Mouse (Mus musculus) Muller cell, postnatal 12 days (primary cell): ENCODE results near the gene Fgf14.
"Not testable (repeated sequence)": the region's sequence is repeated elsewhere in the genome, so short reads cannot be mapped to it uniquely, and the experiment has no call there.

Experiments used
- DNase-seq: peaks from one replicate; pipeline ENCODE4 v3.0.0-alpha.2; 2015; ENCODE audit errors: inconsistent ontology term

Fgf14 gene

DNA sequence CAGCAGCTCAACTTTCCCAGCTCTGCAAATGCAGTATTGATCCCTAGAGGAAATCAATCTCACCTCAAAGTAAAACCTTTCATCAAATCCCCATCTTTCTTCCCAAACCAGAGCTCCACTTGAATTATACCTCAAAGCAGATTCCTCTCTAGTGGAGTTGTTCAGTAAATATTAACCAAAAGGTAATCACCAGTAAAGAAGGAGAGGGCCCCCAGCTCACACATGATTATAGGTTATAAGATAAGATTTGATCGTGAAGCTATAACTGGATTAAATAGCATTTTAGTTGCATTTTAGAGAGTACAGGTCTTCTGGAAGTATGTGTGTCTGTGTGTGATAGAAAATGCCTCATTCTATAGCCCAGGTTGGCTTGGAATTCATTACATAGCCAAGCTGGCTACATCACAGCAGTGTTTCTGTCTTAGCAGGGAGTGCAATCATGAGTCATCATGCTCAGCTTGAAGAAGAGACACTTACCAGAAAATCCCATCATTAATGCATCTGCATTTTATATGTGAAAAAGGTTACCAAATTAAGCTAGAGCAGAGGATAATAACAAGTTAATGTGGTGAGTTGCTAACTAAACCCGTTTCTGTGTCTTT lies 202.8 kb downstream of the Fgf14 start:
- DNase-seq: no peak

DNA sequence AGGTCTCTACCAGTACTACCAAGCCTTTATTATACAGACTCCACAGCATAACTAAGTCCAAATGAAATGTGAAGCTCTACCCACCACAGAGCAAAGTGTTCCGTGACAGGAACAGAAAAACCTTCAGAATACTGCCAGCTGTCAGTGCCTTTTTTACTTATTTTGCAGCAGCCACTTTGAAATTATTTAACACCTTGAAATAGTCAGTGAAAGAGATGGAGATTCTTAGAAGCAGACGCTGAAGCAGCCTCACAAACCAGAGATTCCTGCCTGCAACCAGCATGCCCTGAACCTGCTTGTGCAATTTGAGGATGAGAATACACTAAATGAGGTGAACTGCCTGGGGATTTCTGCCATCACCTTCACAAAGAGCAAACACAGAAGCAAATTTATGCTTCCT lies 206.0 kb downstream of the Fgf14 start:
- DNase-seq: no peak

DNA sequence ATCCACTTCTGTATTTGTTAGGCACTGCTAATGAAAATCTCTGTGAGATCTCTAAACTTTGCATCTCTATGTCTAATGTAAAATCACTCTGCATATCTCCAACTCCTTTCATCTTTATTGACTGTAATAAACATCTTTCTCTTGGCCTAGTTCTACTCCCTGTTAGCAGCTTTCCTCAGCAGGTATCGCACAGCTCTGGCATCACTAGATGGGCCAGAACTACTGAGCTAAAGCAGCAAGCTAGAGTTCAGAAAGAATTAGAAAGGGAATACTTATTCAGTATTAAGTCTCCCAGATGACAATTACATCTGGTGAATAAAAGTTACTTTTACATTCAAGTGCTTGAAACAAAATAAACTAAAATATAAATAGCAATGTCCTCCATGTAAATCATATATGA lies 221.8 kb downstream of the Fgf14 start:
- no peak for DNase-seq

DNA sequence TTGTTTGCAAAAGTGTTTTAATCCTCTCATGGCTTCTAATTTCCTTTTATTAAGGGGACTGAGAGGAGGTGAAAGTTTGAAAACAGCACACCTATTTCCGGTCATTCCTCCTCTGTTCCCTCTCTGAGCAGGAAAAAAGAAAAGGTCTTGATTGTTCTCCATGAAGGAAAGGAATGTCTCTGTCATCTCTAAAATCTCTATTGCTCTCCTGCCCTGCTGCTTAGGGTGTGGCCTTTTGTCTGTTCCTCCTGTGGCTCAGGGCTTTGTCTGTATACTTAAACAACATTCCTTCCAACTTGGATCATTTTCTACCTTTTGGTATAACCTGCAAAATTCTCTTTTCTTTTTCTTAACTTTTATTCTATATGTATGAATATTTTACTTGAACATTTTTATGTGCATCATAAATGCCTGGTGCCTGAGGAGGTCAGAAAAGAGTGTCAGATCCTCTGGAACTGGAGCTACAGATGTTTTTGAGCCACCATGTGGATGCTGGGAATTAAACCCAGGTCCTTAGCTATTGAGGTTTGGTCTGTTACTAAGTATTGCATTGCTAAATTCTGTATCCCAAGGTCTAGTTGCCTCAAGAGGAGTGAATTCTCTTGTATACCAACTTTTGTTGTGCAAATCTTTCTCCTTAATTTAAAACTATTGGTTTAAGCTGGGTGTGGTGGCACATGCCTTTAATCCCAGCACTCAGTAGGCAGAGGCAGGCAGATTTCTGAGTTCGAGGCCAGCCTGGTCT lies 230.7 kb downstream of the Fgf14 start:
- no peak for DNase-seq

DNA sequence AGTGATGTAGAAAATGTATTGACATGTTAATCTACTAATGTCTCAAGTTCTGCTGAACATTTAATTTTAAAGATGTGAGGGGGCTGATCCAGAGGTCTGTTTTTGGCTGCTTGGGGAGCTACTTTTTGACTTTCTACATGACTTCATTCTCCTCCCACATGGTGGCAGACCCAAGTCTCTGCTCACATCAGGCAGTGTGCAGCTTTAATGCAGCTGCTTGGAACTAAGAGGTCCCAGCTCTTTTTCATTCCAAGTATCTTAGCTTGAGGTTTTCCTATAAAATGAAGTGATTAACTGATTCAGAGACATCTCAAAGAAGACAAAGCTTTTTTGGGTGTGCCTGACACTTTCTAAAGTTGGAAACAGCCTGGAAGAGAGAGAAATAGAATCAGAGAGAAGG lies 232.1 kb downstream of the Fgf14 start:
- no peak for DNase-seq

DNA sequence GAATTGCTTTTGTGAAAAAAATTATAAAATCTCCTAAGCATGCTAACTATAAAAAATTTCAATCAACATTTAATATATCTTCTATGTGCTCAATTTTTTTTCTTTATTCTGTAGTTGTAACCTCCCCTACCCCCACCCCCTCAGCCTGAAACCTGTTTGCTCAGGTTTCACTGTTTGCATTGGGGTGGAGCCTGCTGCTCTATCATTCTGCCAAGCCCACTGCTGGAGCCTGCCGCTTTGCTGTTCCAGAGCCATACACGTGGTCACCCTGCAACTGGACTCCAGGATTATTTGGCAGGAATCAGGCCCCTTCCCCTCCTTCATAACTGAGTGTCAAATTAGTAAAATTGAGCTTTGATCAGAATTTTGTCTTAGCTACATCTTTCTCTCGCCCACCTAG lies 237.6 kb downstream of the Fgf14 start:
- not testable (repeated sequence) for DNase-seq

DNA sequence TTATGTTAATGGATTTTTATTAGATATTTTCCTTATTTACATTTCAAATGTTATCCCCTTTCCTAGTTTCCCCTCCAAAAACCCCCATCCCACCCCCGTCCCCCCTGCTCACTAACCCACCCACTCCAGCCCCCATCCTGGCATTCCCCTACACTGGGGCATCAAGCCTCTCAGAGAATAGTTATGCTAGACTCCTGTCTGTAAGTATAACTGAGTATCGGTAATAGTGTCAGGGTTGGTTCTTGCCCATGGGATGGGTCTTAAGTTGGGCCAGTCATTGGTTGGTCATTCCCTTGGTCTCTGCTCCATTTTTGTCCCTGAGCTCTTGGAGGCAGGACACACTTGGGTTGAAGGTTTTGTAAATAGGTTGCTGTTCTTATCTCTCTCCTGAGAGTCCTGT lies 265.0 kb downstream of the Fgf14 start:
- DNase-seq: no peak

DNA sequence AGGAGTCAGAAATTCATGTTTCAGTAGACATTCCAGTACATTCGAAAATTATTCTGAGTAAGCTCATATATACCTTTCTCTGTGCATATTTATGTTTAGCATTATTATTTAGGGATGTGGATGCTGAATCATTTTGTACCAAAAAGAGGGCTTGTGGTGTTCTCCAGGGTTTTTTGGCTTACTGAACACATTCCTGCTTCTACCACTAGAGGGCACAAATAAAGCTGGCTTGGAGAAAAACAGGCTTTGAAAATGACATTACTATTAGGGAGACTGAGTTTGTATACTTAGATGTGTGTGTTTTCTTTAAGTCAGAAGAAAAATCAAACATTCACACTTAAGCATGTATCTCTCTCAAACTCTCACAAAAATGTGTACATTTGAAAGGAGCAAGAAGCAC lies 266.0 kb downstream of the Fgf14 start:
- peak; percentile 26 for DNase-seq

DNA sequence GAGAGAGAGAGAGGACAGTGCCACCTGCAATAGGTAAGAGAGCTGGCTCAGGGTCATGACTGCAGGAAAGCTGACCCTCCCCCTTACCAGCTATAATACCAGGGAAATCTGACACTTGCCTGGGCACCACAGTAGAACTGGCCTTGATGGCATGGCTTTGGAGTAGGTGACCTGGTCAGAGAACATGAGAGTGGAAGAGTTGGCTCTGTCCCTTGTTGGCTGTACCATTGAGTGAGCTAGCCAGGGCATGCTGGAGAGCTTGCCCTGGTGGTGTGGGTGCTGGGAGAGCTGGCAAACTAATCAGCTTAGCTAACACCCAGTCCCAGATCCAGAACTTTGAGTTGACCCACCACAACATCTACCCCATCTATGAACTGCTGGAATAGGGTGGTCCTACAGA lies 348.5 kb downstream of the Fgf14 start:
- no peak for DNase-seq

DNA sequence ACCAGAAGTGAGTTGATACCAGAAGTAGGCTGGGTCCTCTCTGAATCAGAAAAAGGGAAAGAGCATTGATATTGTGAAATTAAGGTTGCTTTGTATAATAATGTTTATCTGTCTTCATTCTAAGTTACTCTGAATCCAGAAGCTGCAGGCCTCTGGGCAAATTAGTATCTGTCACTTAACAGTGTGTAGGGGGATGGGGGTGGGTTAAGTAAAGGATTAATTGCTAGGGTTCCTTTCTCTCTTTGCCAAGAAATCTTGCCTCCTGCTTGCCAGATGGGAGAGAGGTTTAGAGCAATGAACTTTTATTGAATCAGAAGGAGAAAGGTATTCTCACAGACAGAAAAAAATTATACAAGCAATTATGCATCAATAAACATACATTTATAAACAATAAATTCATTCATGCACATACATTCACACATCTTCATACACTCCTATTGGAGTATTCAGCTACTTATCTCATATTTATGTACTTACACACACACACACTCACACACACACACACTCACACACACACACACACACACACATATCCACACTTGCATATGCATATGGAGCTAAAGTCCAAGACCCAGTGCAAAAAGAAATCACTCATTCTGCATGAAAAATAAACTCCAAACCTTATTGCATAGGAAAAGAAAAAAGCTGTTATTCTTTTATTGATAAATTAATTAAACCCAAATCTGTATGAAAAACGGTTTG lies 357.8 kb downstream of the Fgf14 start:
- no peak for DNase-seq

DNA sequence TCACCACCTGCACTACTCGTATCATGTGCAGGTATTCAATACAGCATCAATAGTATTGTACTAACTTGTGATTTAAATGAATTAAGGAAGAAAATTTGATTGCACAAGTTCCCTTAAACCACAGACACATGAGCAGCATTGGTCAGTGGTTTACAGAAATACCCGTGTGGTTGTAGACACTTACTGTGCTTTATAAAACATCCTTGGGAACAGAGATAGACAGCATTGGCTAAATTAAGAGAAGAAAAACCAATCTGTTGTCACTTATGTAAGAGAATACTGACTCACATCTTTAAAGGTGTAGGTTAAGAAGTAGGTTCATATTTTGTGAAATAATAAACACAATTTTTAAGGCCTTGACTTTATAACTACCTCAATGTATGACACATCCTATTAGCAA lies 361.4 kb downstream of the Fgf14 start:
- no peak for DNase-seq

DNA sequence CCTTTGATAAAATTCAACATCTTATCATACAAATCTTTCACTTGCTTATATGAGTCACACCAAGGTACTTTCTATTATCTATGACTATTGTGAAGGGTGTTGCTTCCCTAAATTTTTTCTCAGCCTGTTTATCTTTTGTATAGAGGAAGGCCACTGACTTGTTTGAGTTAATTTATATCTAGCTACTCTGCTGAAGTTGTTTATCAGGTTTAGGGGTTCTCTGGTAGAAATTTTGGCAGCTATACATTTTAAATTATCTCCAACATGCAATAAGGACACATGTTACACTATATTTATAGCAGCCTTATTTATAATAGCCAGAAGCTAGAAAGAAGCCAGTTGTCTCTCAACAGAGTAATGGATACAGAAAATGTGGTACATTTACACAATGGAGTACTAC lies 389.9 kb downstream of the Fgf14 start:
- no peak for DNase-seq

DNA sequence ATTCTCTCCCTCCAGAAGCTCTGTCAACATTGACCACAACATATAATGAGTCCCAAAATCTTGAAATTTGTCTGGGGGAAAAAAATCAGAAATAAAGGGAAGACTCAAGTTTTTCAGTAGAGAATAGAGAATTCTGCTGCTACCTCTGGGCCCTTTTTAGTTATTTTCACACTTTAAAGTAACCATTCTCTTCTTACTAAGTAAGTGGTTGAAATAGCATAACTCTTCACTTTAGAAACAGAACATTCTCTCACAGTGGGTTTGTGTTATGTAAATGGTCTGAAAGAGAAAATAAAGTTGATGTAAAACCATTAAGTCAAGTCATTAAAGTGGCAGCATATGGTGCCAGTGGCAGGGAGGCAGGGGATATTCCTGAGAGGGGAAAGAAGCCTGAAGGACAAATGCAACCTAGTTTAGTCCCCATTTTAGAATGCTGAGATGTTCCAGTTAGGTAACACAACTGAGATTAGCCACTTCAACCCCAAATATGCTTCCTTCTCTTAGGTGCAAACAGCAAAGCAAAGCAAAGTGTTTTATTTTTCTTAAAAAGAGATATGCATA lies 398.5 kb downstream of the Fgf14 start:
- DNase-seq: no peak

DNA sequence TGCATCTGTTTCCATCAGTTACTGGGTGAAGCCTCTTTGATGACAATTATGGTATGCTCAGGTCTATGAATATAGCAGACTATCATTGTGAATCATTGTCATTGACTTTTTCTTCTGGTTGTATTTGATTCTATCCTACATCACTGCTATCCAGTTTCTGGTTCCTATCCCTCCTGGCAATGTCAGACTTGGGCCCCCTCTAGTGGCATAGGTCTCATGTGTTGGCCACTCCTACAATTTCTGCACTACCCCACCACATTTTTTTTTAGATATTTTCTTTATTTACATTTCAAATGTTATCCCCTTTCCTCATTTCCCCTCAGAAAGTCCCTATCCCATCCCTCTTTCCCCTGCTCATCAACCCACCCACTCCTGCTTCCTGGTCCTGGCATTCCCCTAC lies 409.9 kb downstream of the Fgf14 start:
- DNase-seq: no peak

DNA sequence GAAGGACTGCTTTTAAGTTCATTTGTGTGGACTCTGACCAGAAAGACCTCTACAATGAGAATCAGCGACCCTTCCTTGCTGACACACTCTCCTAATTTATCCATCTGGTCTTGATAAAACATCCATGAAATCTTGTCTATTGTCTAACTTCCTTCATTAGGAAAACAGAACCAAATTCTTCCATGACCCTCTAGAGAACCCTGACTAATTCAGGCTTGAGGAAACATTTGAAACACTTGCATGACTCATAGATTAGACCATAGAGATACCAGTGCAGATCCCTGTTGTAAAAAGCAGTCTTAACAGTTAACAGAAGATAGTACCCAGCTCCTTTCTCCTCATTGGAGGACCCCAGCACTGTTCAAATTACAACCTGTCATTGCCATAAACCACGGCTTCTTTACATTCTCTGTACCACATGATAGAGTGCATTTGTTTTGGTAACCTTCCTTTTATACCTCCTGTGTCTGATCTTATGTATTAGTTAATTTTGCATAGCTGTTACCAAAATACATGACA lies 412.3 kb downstream of the Fgf14 start:
- peak; percentile 78 for DNase-seq

DNA sequence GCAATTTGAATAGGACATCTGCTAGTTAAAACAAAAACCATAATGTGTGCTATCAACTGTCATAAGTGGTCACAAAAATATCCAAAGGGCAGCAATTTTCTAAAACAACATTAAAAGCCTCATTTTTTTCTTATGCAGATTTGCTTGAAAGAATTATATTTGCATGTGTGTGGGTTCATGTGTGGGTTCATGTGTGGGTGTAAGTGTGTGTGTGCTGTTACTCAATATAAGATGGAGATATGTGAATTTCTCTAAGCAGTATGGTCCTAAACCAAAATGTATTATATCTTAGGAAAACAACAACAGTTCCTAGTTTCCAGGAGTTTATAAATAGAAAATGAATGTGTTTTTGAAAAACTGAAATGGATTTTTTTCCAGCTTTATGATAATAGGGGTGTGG lies 413.7 kb downstream of the Fgf14 start:
- DNase-seq: no peak

DNA sequence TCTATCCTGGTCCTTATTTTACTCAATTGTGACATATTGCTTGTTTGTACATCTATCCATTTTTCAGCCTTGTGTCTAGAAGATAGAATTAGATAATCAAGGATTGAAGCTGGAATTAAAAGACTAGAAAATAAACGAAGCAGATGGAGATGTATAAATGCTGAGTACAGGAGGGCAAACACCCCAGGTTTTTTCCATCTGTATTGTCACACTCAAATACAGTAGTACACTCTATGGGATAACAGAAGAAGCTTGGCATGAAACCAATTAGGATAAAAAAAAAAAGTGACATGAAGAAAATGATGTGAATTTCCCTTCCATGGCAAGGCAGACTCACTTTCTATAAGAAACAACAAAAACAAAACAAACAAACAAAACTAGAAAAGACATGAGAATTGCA lies 429.4 kb downstream of the Fgf14 start:
- DNase-seq: no peak

DNA sequence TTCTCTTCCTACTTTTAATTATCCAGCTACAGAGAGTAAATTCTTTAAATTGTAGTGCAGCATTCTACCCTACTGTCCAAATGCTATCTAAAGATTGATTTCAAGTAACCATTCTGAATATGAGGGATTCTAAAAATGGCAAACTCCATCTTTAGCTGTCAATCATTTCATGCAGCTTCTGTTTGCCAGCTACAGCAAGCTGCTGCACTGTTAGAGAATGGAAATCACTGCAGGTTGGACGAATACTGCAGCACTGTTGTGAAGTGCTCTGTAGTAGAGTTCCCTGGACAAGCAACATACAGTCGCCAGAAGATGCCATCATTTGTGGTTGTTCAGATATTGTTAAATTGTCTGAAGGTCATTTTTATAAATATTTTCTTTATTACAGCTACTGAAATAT lies 453.5 kb downstream of the Fgf14 start:
- DNase-seq: peak; percentile 27

DNA sequence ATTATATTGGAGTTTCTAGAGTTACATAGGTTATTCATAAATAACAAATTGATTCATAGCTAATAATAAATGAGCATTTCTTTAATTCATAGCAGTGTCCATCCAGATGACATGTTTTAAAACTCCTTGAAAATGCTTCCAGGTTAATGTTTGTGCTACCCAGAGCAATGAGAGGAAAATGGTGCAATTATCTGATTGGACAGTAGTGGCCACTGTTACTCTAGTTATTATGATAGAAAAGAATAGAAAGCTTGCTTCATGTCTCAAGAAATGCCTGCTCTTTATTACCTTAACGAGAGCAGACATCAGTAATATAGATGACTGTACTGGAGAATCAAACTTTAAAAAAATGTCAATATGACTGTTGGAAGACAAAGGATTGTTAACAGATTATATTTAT lies 454.5 kb downstream of the Fgf14 start:
- DNase-seq: peak; percentile 22

DNA sequence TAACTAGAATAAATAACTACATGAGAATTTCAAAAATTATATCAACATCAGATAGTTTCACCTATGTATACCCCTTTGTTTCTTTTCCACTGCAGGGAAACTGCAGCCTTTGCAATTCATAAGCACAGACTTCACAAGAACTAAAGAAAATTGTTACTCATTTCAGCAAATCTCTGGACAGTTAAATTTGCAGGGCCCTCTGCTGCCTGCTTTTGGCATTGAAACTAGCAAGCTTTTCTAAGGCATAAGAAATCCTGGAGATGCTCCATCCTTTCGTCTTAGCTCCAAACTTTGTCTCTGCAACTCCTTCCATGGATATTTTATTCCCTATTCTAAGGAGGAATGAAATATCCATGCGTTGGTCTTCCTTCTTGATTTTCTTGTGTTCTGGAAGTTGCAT lies 455.9 kb downstream of the Fgf14 start:
- DNase-seq: no peak

DNA sequence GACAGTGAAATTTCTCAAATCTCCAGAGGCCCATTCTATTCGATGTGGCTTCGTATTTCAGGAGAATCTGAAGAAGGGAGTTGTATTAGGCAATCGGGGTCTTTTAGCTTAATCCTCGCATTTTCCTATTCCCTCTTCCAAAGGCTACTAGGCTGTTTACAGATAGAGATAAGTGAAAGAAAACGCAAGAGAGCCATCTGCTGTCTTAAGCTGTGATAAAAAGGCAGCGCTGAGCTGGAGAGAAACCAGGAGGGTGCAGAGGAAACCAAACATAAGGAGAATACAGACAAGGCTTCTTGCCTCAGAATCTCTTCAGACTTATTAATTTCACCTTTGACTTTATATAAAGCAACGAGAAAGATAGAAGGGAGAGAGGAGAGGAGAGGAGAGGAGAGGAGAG lies 481.1 kb downstream of the Fgf14 start:
- DNase-seq: peak; percentile 33

DNA sequence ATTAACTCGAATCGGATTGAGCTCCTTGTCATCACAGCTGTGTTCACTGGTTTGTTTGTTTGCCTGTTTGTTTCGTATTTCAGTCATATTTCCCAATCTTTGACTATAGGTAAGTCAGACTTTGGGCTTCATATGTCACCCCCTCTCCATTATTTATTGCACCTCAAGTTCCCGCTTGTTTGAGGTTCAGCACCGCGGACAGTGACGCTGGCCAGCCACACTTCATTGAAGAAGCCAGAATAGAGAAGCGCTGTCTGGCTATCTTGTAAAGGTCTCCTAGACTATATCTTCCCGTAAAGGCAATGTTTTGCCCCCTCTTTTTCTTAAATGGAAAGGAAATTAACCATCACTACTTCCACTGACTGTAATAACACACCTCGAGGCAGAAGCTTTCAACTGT lies 481.6 kb downstream of the Fgf14 start:
- DNase-seq: peak; percentile 8

DNA sequence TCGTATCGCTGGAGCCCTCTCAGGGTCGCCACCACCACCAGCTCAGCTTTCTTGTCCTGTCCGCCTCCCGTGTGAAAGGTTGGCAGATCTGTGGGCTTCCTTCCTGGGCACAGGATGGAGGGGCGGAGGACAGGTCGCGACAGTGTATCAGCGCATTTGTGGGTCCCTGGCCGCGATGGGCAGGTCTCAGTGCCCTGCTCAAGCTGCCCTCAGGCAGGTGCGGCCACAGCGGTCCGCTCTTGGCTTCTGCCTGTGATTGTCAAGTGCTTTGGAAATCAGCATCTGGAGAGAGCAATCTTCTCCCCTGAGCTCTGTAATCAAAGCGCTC lies 484.1 kb downstream of the Fgf14 start:
- no peak for DNase-seq
